Mouse (Mus musculus) T-helper 1 cell (primary cell): ENCODE measurements around the gene Ankrd44.

ENCODE experiments used
- in situ Hi-C: fragments of 300-600 bp; cut with MboI, MseI; formaldehyde crosslinking; loops from one replicate; pipeline ENCODE4 v1.15.1; 2025; ENCODE audit warnings: high pct_unique_total_duplicates

The Ankrd44 gene

DNA sequence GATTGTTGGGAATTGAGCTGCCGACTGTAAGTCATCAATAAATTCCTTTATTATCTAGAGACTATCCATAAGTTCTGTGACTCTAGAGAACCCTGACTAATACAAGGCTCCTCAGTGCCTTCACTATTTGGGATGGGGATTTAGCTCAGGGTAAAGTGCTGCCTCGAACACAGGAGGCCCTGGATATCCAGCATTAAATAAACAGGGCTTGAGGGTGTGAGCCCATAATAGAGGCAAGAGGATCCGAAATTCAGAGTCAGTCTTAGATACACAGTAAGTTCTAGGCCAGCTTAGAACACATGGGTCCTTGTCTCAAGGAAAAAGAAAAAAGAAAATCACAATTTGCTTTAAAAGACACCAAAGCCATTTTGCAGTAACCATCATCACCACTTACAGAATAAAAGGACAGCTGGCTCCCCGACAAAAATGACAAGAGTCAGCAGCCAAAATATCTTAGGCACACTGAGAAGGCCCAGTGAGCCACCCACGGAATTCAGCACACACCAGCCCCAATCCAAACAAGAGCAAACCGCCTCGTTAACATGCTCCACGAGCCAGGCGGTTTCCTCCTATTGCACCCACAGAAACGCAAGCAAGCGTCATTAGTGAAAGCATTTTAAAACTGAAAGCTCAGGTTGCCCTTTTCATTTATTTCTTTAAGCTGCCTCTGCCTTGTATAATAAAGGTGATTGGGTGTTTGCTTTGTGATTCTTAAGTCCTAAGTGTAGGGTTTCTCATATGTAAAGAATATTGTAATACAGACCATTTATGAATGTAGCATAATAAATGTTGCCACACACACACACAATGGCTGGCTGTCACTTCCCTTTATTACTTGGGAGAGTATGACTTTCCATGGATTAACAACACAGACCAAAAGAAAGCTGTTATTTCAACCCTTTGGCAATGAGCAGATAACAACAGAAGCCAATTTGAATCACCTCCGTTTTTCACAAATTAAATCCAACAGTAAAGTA, 29.8 kb downstream of the Ankrd44 start:
- in situ Hi-C loops, result no loop called here

DNA sequence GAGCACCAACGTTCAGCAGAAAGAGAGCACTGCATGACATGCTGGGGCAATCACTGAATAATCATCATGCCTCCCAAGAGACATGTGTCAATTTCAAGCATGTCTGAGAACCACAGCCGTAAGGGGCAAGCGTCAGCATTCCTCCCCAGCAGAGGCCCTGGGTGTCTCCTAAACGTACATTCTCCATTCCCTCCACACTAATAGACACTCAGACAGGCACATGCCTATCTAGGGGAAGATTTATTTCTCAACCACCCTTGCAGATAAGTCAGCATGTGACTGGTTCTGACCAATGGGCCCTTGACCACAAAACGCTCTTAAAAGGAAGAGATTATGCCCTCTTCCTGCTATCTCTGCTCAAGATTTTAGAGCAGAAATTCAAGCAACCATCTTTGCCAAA, 37.7 kb downstream of the Ankrd44 start:
- in situ Hi-C loops, result no loop called here

DNA sequence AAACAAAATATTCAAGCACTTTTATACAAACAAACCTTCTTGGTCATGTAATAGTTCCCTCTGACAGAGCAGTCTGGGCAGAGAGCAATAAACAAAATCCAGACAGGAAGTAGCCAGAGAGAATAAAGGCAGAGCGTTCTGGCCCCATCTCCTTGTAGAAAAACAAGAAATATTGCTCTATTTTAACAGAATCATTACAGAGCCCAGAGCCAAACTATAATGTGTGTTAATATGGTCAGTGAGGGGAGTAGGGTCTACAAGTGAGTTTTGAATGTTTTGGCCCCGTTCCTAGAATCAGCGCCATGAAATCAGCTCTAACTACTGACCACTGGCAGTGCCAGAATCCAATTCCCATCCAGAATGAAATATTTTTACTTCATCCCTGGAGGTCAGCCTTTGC, 38.3 kb downstream of the Ankrd44 start:
- in situ Hi-C loops, result no loop called here

DNA sequence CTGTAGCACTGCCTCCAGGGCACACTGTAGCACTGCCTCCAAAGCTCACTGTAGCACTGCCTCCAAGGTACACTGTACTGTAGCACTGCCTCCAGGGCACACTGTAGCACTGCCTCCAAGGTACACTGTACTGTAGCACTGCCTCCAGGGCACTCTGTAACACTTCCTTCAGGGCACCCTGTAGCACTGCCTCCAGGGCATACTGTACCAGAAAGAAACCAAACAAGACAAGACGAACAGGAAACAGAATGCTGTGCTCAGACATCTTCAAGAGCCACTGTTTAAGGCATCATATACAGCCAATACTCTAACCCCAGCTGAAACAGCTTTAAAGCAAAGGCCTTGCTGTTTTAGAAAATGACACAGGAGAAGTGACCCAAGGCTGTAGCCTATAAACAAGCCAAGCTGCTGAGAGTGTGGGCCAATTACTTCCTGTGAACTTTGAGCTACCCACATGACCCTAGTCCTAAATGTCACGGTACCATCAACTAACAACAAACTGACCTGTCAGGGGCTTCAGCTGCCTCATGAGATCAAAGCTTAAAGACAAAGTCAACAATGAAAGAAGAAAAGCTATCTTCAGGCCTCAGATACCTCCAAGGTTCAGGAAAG, 43.2 kb downstream of the Ankrd44 start:
- in situ Hi-C loops, result no loop called here

DNA sequence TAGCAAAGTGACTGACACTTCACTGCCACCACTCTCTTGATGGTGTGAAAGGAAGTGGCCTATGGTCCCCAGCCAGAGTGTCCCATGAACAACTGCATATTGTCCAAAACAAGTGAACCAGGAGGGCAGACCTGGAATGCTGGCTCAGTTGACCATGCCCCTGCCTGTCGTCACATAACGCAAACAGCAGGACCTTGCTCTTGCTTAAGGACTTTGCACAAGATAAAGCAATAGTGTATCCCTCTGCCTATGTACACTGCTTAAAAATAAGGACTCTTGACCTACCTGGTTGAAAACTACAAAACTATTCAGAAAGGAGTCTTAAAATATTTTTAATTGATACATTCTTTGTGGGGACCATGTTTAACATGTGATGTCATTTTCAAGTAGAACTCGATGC, 44.7 kb downstream of the Ankrd44 start:
- in situ Hi-C loops, result no loop called here

DNA sequence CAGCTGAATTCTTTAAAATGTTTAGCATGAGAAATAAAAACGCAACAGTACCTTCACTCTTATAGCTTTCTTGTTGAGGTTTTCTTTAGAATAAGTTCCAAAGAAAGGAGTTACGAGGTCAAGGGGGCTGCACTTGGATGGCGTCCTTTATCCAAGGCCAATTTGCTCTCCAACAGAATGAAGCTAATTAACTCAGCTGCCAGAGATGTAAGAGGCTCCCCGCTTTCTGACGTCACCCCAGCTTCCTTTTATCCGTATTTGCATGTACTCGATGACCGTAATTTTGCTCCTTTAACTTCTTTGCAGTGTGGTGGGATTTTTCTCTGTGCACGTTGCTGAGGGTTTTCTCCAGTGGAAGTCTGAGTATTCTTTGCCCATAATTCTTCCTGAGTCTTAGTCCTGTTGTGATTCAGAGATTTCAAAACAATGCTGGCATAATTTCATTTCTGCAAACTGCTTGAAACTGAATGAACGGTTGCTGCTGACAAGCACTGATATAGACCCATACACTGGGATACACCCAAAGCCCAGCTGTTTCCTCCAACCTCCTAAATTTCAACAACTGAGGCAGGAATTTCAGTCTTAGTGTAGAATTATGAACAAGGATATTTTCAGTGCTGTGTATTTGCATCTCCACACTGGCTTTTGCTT, 48.6 kb downstream of the Ankrd44 start:
- in situ Hi-C loops, result loop anchor here (10.0 kb wide), 1 partner anchor 1853 kb away; the partner anchor contains the start of gene 1700019D03Rik

DNA sequence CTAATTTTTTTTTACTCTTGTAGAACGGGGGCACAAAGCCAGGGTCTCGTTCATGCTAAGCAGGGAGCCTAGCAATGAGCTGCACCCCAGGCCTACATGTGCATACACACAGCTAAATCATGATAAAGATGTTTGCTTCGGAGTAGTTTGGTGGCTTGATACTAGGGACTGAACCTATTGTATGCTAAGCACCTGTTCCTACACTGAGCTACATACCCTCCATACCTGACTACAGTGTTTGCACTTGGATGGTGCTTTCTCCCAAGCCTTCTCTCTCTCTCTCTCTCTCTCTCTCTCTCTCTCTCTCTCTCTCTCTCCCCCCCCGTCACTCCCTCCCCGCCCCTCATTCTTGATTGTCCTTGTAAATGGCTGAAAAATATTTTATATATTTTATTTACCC, 49.2 kb downstream of the Ankrd44 start:
- in situ Hi-C loops, result loop anchor here (10.0 kb wide), 1 partner anchor 1852 kb away; the partner anchor contains the start of gene 1700019D03Rik

DNA sequence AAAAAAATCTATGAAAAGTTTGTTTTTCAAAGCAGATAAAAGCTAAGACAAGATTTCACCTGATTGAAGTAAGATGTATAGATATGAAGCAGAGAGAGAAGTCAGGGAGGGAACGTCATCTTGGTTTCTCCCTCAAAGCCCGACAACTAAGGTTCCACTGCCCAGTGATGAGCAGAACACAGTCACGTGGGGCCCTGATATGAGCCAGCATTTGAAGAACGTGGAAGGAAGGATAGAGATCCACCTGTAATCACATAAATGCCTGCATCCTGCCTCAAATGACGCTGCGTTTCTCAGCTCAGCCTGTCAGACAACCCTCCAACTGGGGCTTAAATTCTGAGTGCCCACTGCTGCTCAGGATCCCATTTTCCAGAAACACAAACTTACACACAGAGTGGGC, 52.1 kb downstream of the Ankrd44 start:
- in situ Hi-C loops, result loop anchor here (10.0 kb wide), 1 partner anchor 1849 kb away; the partner anchor contains the start of gene 1700019D03Rik

DNA sequence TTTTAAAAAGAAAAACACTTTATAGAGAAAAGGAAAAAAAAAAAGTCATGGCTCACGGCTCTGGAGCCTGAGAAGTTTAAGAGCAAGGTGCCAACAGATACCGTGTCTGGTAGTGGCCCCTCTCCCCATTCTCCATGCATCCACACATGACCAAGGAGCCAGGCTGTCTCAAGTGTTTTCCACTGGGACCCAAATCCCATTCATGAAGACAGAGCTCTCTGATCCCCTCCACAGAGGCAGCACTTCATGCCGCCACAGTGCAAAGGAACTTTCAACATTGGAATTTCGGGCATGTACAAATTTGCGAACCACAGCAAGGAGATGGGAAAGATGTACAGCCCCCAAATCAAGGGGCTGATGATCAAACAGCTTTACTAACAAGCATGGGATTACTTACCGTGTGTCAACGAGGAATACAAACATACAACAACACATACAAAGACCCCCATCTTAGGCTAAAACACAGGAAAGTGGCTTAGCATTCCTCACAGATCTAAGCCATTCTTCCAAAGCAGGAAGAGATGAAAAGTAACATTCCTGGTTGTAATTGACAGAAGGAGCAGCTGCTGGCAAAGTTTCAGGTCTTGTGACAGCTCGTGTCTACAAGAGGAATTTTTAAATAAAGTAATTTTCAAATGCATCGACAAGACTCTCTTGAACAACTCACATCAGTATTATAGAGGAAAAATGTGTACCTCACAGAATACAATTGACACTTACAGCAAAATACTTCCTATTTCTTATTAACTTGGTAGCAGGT, 53.1 kb downstream of the Ankrd44 start:
- in situ Hi-C loops, result loop anchor here (10.0 kb wide), 1 partner anchor 1848 kb away; the partner anchor contains the start of gene 1700019D03Rik

DNA sequence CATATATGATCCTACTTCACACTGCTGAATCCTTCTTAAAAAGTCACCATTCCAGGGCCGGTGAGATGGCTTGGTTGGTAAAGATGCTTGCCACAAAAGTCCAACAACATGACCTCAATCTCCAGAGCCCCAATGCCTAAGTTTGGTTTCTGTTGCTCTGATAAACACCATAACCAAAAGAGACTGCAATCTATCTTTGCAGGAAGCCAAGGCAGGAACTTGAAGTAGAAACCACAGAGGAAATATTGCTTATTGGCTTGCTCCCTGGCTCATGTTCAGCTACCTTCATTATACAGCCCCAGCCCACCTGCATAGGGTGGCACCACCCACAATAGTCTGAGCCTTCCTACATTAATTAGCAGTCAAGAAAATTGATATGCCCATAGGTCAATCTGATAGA, 54.9 kb downstream of the Ankrd44 start:
- in situ Hi-C loops, result loop anchor here (10.0 kb wide), 1 partner anchor 1847 kb away; the partner anchor contains the start of gene 1700019D03Rik

DNA sequence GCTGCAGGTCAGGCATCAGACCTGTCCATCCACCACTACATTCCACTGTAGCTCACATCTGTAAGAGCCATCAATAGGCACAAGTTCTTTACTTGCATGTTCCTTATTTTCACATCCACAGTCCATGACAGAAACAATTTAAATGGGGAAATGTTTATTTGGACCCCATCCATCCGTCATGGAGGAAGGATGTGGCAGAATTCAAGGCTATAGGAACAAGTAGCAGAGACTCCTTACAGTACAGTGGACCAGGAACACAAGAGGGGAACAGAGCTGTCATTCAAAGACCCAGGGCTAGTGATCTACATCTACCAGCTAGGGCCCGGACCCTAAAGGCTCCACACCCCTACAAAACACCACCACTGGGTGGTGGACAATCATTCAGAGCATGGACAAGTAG, 55.6 kb downstream of the Ankrd44 start:
- in situ Hi-C loops, result loop anchor here (10.0 kb wide), 1 partner anchor 1846 kb away; the partner anchor contains the start of gene 1700019D03Rik

DNA sequence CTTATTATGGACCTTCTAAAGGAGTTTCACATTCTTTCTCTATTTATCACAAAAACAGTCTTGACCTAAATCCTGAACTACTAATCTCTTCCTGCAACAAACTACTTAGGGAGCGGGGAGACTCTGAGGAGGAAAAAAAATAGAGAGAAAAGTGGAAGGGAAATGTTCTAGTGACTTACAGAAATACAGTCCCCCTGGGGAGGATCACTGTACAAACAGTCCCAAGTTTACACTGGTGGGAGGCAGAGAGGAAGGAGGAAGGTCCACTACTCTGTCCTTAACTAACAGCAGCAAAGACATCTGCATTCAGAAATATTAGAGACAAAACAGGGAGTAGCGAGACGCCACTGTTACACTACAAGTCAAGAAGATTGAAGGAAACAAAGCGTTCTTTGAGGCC, 59.0 kb downstream of the Ankrd44 start:
- in situ Hi-C loops, result loop anchor here (5.0 kb wide), 1 partner anchor 35 kb away; no protein-coding TSS in a partner anchor

DNA sequence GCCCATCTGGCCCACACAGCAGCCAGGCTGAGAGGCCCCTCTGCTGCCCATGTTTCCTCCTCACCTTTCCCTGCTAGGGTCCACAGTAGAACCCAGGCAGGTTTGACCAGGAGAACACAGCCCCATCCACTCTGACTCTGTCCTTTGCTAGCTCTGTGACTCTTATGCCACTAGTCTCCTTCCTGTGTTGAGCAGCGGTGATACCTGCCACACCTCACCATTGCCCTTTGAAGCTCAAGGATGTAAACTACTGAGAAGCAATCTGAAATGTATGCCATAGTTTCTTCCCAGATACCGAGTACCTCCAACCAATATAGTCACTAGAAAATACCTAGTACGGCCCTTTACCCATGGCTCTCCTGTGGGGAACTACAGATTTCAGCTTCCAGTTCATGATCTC, 60.1 kb downstream of the Ankrd44 start:
- in situ Hi-C loops, result loop anchor here (5.0 kb wide), 1 partner anchor 36 kb away; no protein-coding TSS in a partner anchor

DNA sequence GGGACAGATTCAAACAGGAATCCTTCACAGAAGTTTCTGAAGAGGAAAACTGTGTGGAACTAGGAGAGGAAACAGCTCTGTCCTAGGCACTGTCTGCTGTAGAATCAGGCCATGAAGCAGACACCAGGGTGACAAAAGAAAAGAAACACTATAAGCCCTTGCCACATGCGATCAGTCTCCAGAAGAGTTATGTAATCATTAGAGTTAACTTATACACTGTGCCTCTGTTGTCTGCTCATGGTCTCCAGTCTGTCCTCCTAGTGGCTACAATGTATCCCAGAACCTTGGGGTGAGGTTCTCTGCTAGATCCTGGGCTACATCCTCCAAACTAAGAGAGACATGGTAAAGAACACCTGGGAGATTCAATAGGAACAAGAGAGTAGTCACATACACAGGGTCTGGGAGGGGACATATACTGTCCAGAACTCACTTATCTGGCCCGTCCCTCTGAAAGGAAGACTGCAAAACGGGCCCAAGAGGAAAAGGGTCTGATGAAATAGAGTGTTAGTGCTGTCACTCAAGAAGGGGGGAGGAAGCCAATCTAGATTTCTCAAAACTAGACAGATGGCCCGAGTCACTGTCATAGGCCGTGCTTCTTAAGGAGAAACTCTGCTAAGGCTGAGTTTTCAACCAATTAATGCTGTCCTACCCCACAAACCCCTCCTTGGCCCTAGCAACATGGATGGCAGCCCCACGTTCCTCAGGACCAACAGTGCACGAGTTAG, 61.1 kb downstream of the Ankrd44 start:
- in situ Hi-C loops, result loop anchor here (5.0 kb wide), 1 partner anchor 37 kb away; no protein-coding TSS in a partner anchor

DNA sequence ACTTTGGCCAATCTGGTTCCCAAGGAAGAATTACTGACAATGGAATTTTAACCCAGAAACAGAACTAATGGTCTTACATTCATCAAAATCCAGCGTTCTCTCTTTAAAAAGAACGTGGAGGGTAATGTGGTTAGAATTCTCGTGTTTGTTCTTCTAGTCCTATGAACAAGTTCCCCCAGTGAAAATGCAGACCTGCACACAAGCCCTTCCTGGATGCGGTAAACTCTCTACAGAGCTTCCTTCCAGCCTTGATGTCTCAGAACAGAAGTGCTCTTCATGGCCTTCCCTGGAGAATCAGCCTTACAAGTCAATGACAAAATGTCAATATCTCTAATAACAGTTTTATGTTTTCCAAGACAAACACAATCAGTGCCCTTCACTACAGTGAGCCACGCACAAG, 65.8 kb downstream of the Ankrd44 start:
- in situ Hi-C loops, result no loop called here

DNA sequence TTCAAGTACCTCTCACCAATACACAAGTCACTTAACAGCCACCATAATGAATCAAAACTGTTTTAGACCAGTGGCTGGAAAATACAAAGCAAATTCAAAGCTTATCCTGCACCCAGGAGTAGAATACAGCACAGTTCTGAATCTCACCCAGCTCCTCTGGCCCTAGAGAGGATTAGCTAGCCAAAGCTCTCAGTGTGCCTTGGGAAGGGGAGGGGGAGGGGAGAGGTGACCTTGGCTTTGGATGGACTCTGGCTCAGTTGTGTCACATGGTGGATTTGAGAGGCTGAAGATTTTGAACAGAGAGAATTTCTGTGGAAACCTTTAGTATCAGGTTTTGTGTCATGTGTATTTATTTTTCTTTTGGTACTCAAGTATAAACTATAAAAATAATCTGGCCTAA, 66.3 kb downstream of the Ankrd44 start:
- in situ Hi-C loops, result no loop called here

DNA sequence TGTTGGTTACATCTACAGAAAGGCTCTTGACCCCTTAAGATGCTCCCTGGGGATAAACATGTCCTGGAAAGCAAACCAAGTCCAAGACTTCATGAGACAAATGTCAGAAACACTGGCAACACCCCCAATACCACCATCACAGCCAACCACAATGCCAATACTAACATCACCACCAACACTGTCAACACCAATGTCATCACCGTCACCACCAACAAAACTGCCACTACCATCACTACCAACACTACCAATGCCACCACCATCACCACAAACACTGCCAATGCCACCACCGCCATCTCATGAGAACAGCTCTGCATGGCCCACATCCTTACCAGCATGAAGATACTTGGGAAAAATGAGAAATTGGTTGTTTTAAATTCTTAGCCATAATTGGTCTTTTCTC, 67.3 kb downstream of the Ankrd44 start:
- in situ Hi-C loops, result no loop called here

DNA sequence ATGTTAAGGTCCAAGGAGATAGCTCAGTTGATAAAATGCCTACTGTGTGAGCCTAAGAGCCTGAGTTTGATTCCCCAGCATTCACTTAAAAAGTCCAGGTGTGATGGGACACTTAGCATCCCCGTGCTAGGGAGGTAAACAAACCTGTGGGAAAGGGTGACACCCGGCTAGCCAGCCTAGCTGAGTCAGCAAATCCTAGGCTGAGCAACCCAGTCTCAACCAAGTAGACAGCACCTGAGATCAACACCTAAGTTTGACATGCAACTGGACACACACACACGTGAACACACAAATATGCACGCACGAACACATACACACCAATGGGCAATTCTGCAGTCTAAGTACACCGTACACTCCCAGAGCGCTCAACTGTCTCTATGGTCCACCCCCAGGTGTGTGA, 69.7 kb downstream of the Ankrd44 start:
- in situ Hi-C loops, result no loop called here

DNA sequence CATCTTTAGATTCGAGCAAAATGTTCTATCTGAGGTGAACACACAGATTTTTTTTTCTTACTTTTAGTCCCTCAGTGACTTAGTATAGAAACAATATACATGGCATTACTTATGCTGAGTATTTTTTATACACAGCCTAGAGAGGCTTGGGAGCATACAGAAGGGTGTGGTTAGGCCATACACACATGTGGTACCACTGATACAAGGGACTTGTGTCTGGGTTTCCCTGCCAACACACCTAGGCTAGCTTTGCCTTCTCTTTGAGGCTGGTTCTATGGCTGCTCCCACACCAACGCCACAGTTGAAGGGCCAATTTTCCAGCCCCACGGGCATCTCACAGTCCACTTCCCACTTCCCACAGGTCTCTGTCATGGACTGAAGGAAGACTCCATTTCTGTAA, 70.2 kb downstream of the Ankrd44 start:
- in situ Hi-C loops, result no loop called here

DNA sequence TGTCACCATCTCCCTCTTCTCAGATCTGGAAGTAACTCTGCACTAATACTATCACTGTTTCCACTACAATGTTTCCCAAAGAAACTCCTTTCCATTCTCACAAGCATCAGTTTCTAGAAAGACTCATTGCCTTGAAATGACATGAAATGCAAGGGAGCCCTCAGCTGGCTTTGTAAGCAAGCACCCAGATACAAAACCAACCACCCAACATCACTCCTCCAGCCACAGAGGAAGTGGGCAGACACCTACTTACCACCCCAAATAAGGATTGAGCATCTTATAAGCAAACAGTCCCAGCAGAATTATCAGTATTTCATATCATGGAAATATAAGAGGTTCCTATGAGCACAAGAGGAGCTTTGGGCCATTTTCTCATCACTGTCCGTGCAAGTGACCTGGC, 71.8 kb downstream of the Ankrd44 start:
- in situ Hi-C loops, result no loop called here
